Mouse (Mus musculus): Measurements from ENCODE around the gene Klf2.

DNA sequence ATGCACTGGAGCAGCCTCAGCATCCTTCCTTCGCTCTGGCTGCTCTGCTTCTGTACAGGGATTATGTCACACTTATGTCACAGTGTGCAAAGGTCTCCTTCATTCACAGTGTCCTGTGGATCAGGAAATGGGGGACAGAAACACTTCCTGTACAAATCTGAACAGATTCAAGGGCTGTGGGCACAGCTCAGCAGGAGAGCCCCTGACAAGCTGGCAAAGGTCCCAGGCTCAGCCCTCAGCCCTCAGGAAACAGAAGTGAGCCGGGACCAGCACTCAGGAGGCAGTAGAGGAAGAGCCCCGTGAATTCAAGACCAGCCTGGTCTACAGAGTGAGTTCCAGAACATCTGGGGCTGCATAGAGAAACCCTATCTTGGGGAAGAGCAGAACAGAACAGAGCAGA lies 37.2 kb upstream of the Klf2 start:
- no peak for TF ChIP-seq CTCF (IDR thresholded peaks at IDR 0.05; ENCODE audit: low read depth, low read length)
- no peak for TF ChIP-seq POLR2AphosphoS5 (IDR thresholded peaks at IDR 0.05; ENCODE audit: insufficient replicate concordance, low read depth, low read length)
- TF ChIP-seq GATA1 (IDR thresholded peaks at IDR 0.05; ENCODE audit: borderline replicate concordance, low read length) = no peak

Measured in G1E (cell line).